Mouse (Mus musculus) mouse trophoblast stem cell (cell line): ENCODE results near the gene Tmem132a.

Experiments used
- in situ Hi-C, 2 experiments: fragments of 300-500 bp; cut with MseI, MboI; formaldehyde crosslinking; loops; 2 replicates in 1 of 2; 3 replicates in 1 of 2; pipeline ENCODE4 v1.15.1; 2025

Gene Tmem132a

GRCm38 (mm10) chr19:10878201-10878837 is 8.6 kb upstream of the Tmem132a start:
- in situ Hi-C loops = no loop called here

DNA sequence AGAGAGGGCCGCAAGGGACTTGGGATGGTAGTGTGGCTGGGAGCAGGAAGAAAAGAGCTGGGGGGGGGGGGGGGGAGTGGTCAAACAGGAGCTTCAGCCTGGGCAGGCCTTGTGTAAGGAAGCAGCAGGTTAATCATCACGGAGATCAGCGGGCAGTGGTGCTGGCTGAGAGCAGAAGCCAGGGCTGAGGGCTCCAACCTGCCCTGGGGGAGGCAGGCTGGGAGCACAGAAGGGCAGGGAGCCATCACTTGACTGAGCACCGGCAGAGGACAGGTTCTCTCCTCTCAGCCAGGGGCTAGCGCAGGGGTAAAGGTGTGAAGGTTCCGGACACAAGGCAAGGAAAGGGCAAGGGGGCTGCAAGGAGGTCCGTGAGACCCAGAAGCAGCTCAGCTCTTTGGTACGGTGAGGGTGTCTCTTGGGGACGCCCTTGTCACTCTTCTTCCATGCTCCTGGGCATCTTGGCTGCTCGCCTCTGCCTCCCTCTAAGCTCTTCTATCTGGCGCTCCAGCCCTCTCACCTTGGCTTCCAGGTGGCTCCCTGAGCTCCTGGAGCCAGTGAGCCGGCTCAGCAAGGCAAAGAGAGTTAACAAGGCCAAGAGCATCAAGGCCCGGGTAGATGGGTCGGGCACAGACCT is 1.7 kb upstream of the Tmem132a start:
- in situ Hi-C loops = no loop called here

- in situ Hi-C loops = no loop called here
Measured at GRCm38 (mm10) chr19:10870676-10871075, 936 bp upstream of the Tmem132a start.

- in situ Hi-C loops = no loop called here
Measured at GRCm38 (mm10) chr19:10869241-10869885, 377 bp downstream of the Tmem132a start.

GRCm38 (mm10) chr19:10868623-10869141 is 1.1 kb downstream of the Tmem132a start:
- in situ Hi-C loops = no loop called here

DNA sequence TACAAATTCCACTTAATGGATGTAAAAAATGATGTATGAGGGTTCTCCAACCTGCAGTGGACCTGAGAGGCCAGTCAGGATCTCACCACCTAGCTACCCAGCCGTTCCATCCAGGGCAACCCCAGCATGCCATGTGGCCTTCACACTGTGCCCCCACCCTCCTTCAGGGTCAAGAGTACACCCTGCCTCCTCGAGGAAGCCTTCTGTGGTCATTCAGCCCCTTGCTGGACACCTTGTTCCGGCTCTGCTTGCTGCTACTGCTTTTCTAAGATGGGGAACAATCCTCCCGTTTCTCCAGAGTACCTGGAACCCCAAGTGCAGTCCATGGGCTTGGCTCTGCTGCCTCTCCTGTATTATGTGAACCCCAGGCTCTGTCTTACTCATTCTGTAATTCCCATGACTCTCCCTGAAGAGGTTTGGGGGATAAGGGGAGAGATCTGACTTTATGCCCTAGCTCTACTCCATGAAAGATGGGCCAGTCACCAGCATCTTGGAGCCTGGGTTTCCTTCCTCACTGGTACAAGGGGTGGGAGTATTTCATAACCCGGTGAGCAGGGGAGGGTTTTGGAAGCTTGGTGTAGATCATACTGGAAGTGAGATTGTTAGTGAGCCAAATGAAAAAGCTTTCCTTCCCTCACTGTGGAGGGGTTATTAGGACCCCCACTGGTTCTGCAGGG is 1.7 kb downstream of the Tmem132a start:
- in situ Hi-C loops = no loop called here

DNA sequence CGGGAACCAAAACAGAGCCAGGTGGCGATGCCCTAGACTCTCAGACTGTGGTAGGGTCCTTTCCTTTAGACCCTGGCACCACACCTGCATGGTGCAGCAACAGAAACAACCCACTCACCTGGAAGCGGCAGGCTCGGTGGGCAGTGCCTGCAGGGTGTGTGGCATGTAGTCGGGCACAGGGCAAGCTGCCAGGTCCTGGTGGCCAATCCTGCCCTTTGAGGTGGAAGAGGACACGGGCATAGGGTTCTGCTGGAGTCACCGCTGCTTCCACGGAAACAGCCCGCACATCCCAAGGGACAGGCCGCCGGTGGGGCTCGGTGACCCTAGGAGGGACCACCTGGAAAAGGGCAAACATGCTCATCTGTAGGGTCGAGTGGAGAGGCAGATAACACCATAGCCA is 3.4 kb downstream of the Tmem132a start:
- in situ Hi-C loops = no loop called here

GRCm38 (mm10) chr19:10860072-10860497 is 9.7 kb downstream of the Tmem132a start:
- in situ Hi-C loops = no loop called here

DNA sequence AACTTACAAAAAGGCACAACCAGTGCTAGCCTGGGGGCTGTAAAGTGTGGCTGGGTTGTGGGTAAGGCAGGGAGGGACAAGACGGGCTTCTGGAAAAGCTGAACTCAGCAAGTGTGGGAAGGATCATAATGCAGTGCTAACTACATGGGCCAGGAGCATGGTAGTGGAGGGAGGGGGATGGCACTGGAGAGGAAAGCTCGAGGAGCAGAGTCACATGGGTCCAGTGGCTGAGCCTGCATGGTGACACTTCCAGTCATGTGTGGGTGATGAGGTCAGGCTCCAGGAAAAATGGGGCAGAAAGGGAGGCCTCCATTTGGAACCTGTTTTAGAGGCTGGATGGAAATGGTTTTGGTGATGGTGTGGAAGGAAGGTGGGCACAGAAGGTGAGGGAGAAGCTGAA is 13.2 kb downstream of the Tmem132a start:
- in situ Hi-C loops = no loop called here

- in situ Hi-C loops = no loop called here
Measured at GRCm38 (mm10) chr19:10855422-10855821, 14.3 kb downstream of the Tmem132a start.

- in situ Hi-C loops = no loop called here
Measured at GRCm38 (mm10) chr19:10847311-10848087, 22.2 kb downstream of the Tmem132a start.

GRCm38 (mm10) chr19:10846150-10846549 is 23.6 kb downstream of the Tmem132a start:
- in situ Hi-C loops = no loop called here

GRCm38 (mm10) chr19:10845454-10845853 is 24.3 kb downstream of the Tmem132a start:
- in situ Hi-C loops = no loop called here

DNA sequence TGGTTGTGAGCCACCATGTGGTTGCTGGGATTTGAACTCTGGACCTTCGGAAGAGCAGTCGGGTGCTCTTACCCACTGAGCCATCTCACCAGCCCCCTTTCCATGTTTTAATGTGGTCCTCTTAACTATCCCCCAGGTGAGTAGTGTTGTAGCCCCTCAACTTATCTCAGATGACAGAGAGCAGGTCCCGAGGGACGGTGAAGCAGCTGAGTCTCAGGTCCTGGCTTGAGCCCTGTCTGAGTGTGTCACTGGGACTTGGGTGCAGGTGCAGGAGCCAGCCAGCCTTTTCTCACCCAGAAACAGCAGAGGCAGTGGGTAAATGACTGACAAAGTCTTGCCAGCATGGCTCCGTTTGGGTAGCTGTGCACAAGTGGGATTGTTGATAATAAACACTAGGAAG is 25.5 kb downstream of the Tmem132a start:
- in situ Hi-C loops = no loop called here

GRCm38 (mm10) chr19:10842914-10843313 is 26.8 kb downstream of the Tmem132a start:
- in situ Hi-C loops = no loop called here

- in situ Hi-C loops = no loop called here
Measured at GRCm38 (mm10) chr19:10841721-10842626, 27.8 kb downstream of the Tmem132a start.

- in situ Hi-C loops = no loop called here
Measured at GRCm38 (mm10) chr19:10839010-10839892, 30.5 kb downstream of the Tmem132a start, which contains the start of gene Slc15a3. Gene Slc15a3 (plus strand): TSS chr19:10839727.

- in situ Hi-C loops = no loop called here
Measured at GRCm38 (mm10) chr19:10835671-10836070, 34.1 kb downstream of the Tmem132a start.

- in situ Hi-C loops = no loop called here
Measured at GRCm38 (mm10) chr19:10833611-10834010, 36.1 kb downstream of the Tmem132a start.
